In the genomic region with DNA sequence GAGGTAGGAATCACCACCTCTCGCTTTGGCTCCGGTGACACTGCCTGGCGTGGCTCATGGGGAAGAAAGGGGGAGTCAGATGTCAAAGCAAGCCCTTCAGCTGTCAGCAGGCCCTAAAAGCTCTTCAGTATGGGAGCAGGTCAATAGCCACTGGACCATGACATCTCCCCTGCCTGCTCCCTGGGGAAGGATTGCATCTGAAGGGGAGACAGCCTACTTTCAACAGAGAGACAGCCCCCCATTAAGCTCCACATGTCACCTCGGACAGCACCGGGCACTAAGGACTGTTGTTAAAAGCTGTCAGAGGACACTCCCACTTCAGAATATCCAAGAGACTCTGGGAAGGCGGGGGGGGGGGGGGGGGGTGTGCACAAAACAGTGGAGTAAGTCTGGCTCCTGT, we compare ENCODE assay signal across 16 mouse cellular contexts. TPM values are rescaled to one million over a fixed set of nuclear protein-coding genes. Genes with fewer than 3 reads are reported as not detected.
DNase-seq lines count a peak whose midpoint lies in the region; ATAC-seq and TF ChIP-seq lines count a peak whose summit lies in the region.
"Had no signal": no experiment of that assay in that cellular context is flagged by ENCODE, and none has a peak within 500 bp of the region (broad histone marks: within the 10 kb centered on the region; RNA-seq: fewer than 3 reads in every experiment).

No protein-coding gene starts in this region.

- TF ChIP-seq CTCF in forebrain, postnatal 0 days (IDR thresholded peaks at IDR 0.05; ENCODE audit: low read depth): no peak

- H3K9ac ChIP-seq in forebrain, postnatal 0 days: no peak overlapping the region
- H3K9ac ChIP-seq in intestine, embryonic 14.5 days (ENCODE audit: low read length): no peak overlapping the region
- H3K9ac ChIP-seq in intestine, embryonic 16.5 days (ENCODE audit: low read depth, low read length): no peak overlapping the region
- no peak overlapping the region; the same call in 1 of the 2 replicates for H3K9ac ChIP-seq in neural tube, embryonic 11.5 days (ENCODE audit: low read length)
- H3K9ac ChIP-seq: liver, embryonic 13.5 days had no signal

- no peak for ATAC-seq in forebrain, postnatal 0 days
- ATAC-seq in intestine, embryonic 14.5 days (replicated peaks; ENCODE audit: low FRiP score, low TSS enrichment, low read depth): no peak
- no peak for ATAC-seq in intestine, embryonic 16.5 days
- no peak for ATAC-seq in neural tube, embryonic 11.5 days (ENCODE audit: insufficient read depth, low FRiP score, low TSS enrichment)
- no peak for ATAC-seq in frontal cortex, adult (ENCODE audit: low TSS enrichment)
- ATAC-seq: lung, postnatal 0 days; Patski had no signal

- H3K4me3 ChIP-seq in forebrain, postnatal 0 days (ENCODE audit: low read depth, low read length): no peak overlapping the region
- no peak overlapping the region for H3K4me3 ChIP-seq in forebrain, embryonic 10.5 days
- no peak overlapping the region for H3K4me3 ChIP-seq in intestine, embryonic 14.5 days (ENCODE audit: low read depth, low read length)
- no peak overlapping the region for H3K4me3 ChIP-seq in intestine, embryonic 16.5 days (ENCODE audit: low read length)
- no peak overlapping the region for H3K4me3 ChIP-seq in neural tube, embryonic 11.5 days (ENCODE audit: low read depth, low read length)
- H3K4me3 ChIP-seq: liver, embryonic 13.5 days had no signal

- no peak for DNase-seq in forebrain, postnatal 0 days
- DNase-seq in forebrain, embryonic 10.5 days (ENCODE audit: extremely low spot score, low spot score): no peak
- no peak for DNase-seq in intestine, embryonic 14.5 days (ENCODE audit: low spot score)
- no peak for DNase-seq in neural tube, embryonic 11.5 days (ENCODE audit: low spot score)
- no peak for DNase-seq in neural tube, embryonic 10.5 days (ENCODE audit: extremely low spot score, low spot score)
- peak; percentile 67 for DNase-seq in retina, embryonic 14.5 days (ENCODE audit: low spot score)
- DNase-seq: cerebellum, adult 11-12 months; kidney, adult 2 months; liver, embryonic 13.5 days had no signal

- no peaks in the 10 kb centered on the region for H3K27me3 ChIP-seq in forebrain, postnatal 0 days (ENCODE audit: insufficient read depth, low read length)
- H3K27me3 ChIP-seq in forebrain, embryonic 10.5 days (ENCODE audit: poor library complexity, severe bottlenecking): peaks cover 8% of the 10 kb centered on the region; the same call in 1 of the 2 replicates
- H3K27me3 ChIP-seq in intestine, embryonic 14.5 days (replicated peaks; ENCODE audit: control insufficient read depth, insufficient read depth, low read length): no peaks in the 10 kb centered on the region
- H3K27me3 ChIP-seq in intestine, embryonic 16.5 days (replicated peaks; ENCODE audit: control insufficient read depth, insufficient read depth, low read length): no peaks in the 10 kb centered on the region
- H3K27me3 ChIP-seq in neural tube, embryonic 11.5 days (ENCODE audit: control insufficient read depth, insufficient read depth, low read length): no peaks in the 10 kb centered on the region
- H3K27me3 ChIP-seq: liver, embryonic 13.5 days; Patski had no signal

- no peaks in the 10 kb centered on the region; the same call in 1 of the 2 replicates for H3K4me1 ChIP-seq in forebrain, postnatal 0 days (ENCODE audit: insufficient read depth)
- H3K4me1 ChIP-seq in forebrain, embryonic 10.5 days: peaks cover 14% of the 10 kb centered on the region
- peaks cover 11% of the 10 kb centered on the region; the same call in 1 of the 2 replicates for H3K4me1 ChIP-seq in intestine, embryonic 14.5 days (replicated peaks; ENCODE audit: control insufficient read depth, insufficient read depth, low read length)
- H3K4me1 ChIP-seq in intestine, embryonic 16.5 days (ENCODE audit: control insufficient read depth, insufficient read depth, low read length): 0 out of 2 replicates have a peak, but pooled peaks cover 5% of the 10 kb centered on the region
- 0 out of 2 replicates have a peak, but pooled peaks cover 4% of the 10 kb centered on the region for H3K4me1 ChIP-seq in neural tube, embryonic 11.5 days (ENCODE audit: control insufficient read depth, insufficient read depth, low read length)
- H3K4me1 ChIP-seq: liver, embryonic 13.5 days had no signal

- H3K4me2 ChIP-seq in forebrain, postnatal 0 days (ENCODE audit: low read depth): 0 out of 2 replicates have a peak overlapping the region, but pooled peaks have one; percentile 13
- peak overlapping the region; percentile 26; the same call in 1 of the 2 replicates for H3K4me2 ChIP-seq in intestine, embryonic 14.5 days (ENCODE audit: low read length)
- H3K4me2 ChIP-seq in intestine, embryonic 16.5 days (ENCODE audit: low read depth, low read length): no peak overlapping the region
- H3K4me2 ChIP-seq in neural tube, embryonic 11.5 days (ENCODE audit: low read depth): no peak overlapping the region
- H3K4me2 ChIP-seq: liver, embryonic 13.5 days had no signal

- no peak overlapping the region for H3K27ac ChIP-seq in forebrain, postnatal 0 days (ENCODE audit: low read depth, low read length)
- H3K27ac ChIP-seq in forebrain, embryonic 10.5 days: no peak overlapping the region
- no peak overlapping the region for H3K27ac ChIP-seq in intestine, embryonic 14.5 days (ENCODE audit: low read depth)
- no peak overlapping the region for H3K27ac ChIP-seq in intestine, embryonic 16.5 days (ENCODE audit: low read length)
- H3K27ac ChIP-seq in neural tube, embryonic 11.5 days (ENCODE audit: low read depth, low read length): peak overlapping the region; percentile 27; the same call in 1 of the 2 replicates
- H3K27ac ChIP-seq: liver, embryonic 13.5 days had no signal

- WGBS in forebrain, postnatal 0 days: 18% methylated on average over 6 of the region's 6 CpGs
- 9% methylated on average over 6 of the region's 6 CpGs for WGBS in forebrain, embryonic 10.5 days
- WGBS in intestine, embryonic 14.5 days: 17% methylated on average over 6 of the region's 6 CpGs
- 18% methylated on average over 6 of the region's 6 CpGs for WGBS in intestine, embryonic 16.5 days
- WGBS in neural tube, embryonic 11.5 days: 10% methylated on average over 5 of the region's 6 CpGs

- H3K9me3 ChIP-seq in forebrain, postnatal 0 days (ENCODE audit: low read length): no peaks in the 10 kb centered on the region
- H3K9me3 ChIP-seq in forebrain, embryonic 10.5 days: no peaks in the 10 kb centered on the region
- H3K9me3 ChIP-seq in intestine, embryonic 14.5 days (ENCODE audit: control insufficient read depth, low read length): no peaks in the 10 kb centered on the region
- H3K9me3 ChIP-seq in intestine, embryonic 16.5 days (ENCODE audit: control insufficient read depth, low read length): no peaks in the 10 kb centered on the region
- H3K9me3 ChIP-seq in neural tube, embryonic 11.5 days (ENCODE audit: control insufficient read depth, low read length): no peaks in the 10 kb centered on the region
- H3K9me3 ChIP-seq: liver, embryonic 13.5 days had no signal

- H3K36me3 ChIP-seq in forebrain, postnatal 0 days (ENCODE audit: insufficient read depth): no peaks in the 10 kb centered on the region
- H3K36me3 ChIP-seq in forebrain, embryonic 10.5 days (replicated peaks): no peaks in the 10 kb centered on the region
- H3K36me3 ChIP-seq in intestine, embryonic 14.5 days (ENCODE audit: control insufficient read depth, insufficient read depth, low read length): no peaks in the 10 kb centered on the region
- H3K36me3 ChIP-seq in intestine, embryonic 16.5 days (ENCODE audit: control insufficient read depth, insufficient read depth, low read length): no peaks in the 10 kb centered on the region
- no peaks in the 10 kb centered on the region for H3K36me3 ChIP-seq in neural tube, embryonic 11.5 days (ENCODE audit: control insufficient read depth, insufficient read depth, low read length)
- H3K36me3 ChIP-seq: liver, embryonic 13.5 days had no signal

RNA-seq across cellular contexts. Expression of a gene that starts 19.1 kb away (rescaled TPM):
- 46.5 and 69.4 TPM in 2 replicates for total RNA-seq in forebrain, postnatal 0 days (2014; rRNA removed)
- polyA plus RNA-seq in forebrain, postnatal 0 days (2015; fragmentation: Nextera tagmentation; extraction: Ambion mirVana): 60.5 and 64.6 TPM in 2 replicates
- 1.1 and 1.2 TPM in 2 replicates for polyA plus RNA-seq in forebrain, embryonic 10.5 days (2016; fragmentation: Nextera tagmentation; extraction: Ambion mirVana)
- polyA plus RNA-seq in intestine, embryonic 14.5 days (2014; fragmentation: Nextera tagmentation; extraction: Ambion mirVana): 5.1 and 5.8 TPM in 2 replicates
- polyA plus RNA-seq in intestine, embryonic 16.5 days (2015; fragmentation: Nextera tagmentation; extraction: Ambion mirVana): 1.7 and 2.5 TPM in 2 replicates
- polyA plus RNA-seq in neural tube, embryonic 11.5 days (2014; fragmentation: Nextera tagmentation; extraction: Ambion mirVana): 20.2 and 23.3 TPM in 2 replicates
- total RNA-seq: granulocyte monocyte progenitor cell, adult 5-6 weeks; megakaryocyte-erythroid progenitor cell, adult 5-6 weeks; neutrophil, adult 5-6 weeks had no signal
- polyA plus RNA-seq: Patski had no signal

Comparison
In these comparisons a context has a peak if more than half of its experiments do, and no peak if none do; other contexts are left out.
1. H3K4me2 ChIP-seq: peak in forebrain, postnatal 0 days (single experiment) and intestine, embryonic 14.5 days (single experiment); none in intestine, embryonic 16.5 days (single experiment) and neural tube, embryonic 11.5 days (single experiment).